Mouse (Mus musculus) ES-E14 (cell line): ENCODE results near the gene Sh2d2a.

Source experiments
- CHD2 ChIP-seq: IDR thresholded peaks from 2 replicates; pipeline ENCODE4 v1.6.1; 2014; ENCODE audit warnings: mild to moderate bottlenecking, low read depth, low read length, inconsistent platforms
- HCFC1 ChIP-seq: IDR thresholded peaks from 2 replicates; pipeline ENCODE4 v1.6.1; 2012; ENCODE audit warnings: low read length, inconsistent platforms, borderline replicate concordance; ENCODE audit not compliant: insufficient read depth
- MAFK ChIP-seq: IDR thresholded peaks from 2 replicates; pipeline ENCODE4 v1.6.1; 2014; ENCODE audit warnings: mild to moderate bottlenecking, low read depth, low read length, inconsistent platforms; ENCODE audit not compliant: insufficient read depth

GRCm38 (mm10) chr3:87857666-87858065 lies 11.1 kb downstream of the Sh2d2a start:
- TF ChIP-seq HCFC1 (no peak), CHD2 (no peak), MAFK (no peak)
